Mouse (Mus musculus) naive thymus-derived CD4-positive, alpha-beta T cell, adult 5 months (primary cell): ENCODE measurements around the gene Lrrc27. TPM values are rescaled to one million over a fixed set of nuclear protein-coding genes. Genes with fewer than 3 reads are reported as not detected.

Experiments used
- polyA plus RNA-seq: library from polyadenylated mRNA; unstranded; fragments of 100-300 nt; shearing (Covaris generic); gene quantifications from one replicate; pipeline ENCODE4 v1.2.1, GENCODE M21; 2017

Gene Lrrc27
- polyA plus RNA-seq: 1.8 TPM

DNA sequence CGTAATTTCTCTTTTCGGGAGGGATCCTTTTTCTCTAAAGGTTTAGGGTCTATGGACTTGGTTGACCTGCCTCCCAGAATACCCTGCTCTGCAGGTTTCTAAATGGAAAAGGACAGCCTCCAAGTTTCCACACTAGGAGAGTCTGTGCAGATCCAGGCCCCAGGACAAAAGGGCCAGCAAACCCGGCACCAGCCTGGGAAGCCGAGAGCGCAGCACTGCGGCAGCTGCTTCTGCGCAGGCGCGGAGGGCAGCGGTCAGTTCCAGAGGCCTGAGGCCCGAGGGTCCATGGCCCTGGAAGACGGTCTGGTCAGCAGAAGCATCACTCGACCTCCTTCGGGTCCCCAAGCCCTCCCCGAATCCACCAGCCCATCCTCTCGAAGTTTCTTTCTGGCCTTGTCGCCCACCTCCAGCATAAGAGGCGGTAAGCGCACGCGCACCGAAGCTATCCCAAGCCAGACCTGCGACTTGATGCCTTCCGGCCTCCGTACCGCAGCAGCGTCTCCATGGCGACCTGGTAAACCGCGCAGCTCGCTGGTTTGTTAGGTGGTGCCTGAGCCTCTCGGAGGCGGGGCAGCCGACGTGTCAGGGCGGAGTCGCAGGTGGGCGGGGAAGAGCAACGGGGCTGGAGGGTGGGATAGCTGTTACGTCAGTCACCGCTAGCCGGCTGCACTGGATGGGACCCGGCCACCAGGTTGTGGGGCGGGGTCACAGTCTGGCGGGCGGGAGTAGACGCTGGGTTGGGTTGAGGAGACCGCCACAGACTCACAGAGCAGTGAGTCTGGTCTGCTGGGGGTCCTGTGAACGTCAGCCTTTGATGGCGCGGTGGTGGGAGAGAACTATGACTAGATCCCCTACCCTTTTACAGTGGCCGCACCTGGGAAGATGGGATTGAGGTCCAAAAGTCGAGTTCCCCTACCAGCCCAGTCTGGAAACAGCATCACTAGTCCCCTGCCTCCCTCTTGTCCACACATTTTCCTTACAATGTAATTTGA is at the start of gene Lrrc27, which contains the start of gene Stk32c:
TSS of gene Lrrc27 (plus strand) at position 235 of the 992 bp plus-strand sequence.
TSS of gene Stk32c (minus strand) at position 554 of the 992 bp plus-strand sequence.

DNA sequence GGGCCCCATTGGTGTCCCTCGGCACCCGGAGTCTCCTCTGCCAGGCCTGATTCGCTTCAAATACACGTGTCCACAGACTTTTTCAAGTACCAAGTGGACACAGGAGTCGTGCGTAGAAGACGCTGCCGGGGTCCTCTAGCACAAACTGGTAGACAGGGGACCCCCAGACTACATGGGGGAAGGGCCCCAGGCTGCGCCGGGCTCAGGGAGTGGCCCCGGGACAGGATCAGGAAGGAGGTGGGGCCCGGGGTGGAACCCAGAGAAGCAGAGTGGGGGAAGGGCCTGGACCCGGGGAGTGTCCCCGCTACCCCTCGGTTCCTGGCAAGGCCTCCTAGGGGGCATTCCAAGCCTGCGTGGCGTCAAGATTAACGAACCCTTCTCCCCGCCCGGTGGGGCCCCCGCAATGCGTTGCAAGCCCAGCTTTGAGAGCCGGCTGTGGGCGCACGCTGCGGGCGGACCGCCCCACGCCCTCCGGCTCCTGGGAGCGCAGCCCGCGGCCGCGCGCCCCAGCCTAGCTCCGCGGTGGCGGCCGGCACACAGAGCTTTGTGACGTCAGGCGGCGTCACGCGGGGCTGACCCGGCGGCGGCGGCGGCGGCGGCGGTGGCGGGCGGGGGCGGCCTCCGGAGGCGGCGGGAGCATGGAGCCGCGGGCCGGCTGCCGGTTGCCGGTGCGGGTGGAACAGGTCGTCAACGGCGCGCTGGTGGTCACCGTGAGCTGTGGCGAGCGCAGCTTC is 35.3 kb downstream of the Lrrc27 start, which contains the start of gene Pwwp2b:
TSS of gene Pwwp2b (plus strand) at position 602 of the 734 bp plus-strand sequence.

Other genes starting within 250 kb of the Lrrc27 start
- gene Dpysl4, start 127.0 kb upstream of the Lrrc27 start, polyA plus RNA-seq: 0.14 TPM
- gene Stk32c, start 319 bp downstream of the Lrrc27 start, polyA plus RNA-seq: not detected
- gene Pwwp2b, start 35.5 kb downstream of the Lrrc27 start, polyA plus RNA-seq: 2.2 TPM
- gene Inpp5a, start 176.1 kb downstream of the Lrrc27 start, polyA plus RNA-seq: 24.5 TPM